Mouse (Mus musculus) CH12.LX (cell line): ENCODE results near the gene Klf7. TPM values are rescaled to one million over a fixed set of nuclear protein-coding genes. Genes with fewer than 3 reads are reported as not detected.
A peak's percentile ranks its signal among the peaks of the same experiment; 100 is the strongest.

Experiments
- DNase-seq: peaks from one replicate; pipeline ENCODE4 v3.0.0-alpha.2; 2013; ENCODE audit errors: extremely low read depth
- H3K27ac ChIP-seq: 2 replicates; pipeline ENCODE4 v1.5.1; 2012; ENCODE audit warnings: low read depth, mild to moderate bottlenecking, control low read depth, moderate library complexity; ENCODE audit not compliant: insufficient read depth
- H3K27me3 ChIP-seq: replicated peaks from 2 replicates; pipeline ENCODE3; 2012; ENCODE audit warnings: inconsistent platforms
- H3K36me3 ChIP-seq, 2 experiments: replicated peaks in 1 of 2; 2 replicates each; pipeline versions ENCODE3 to v1.6.1; 2012; ENCODE audit warnings: inconsistent platforms in 1 of 2, low read length in 1 of 2, mild to moderate bottlenecking in 1 of 2, mixed read lengths in 1 of 2, moderate library complexity in 1 of 2; ENCODE audit not compliant: control insufficient read depth in 1 of 2, insufficient read depth in 1 of 2
- H3K4me1 ChIP-seq, 2 experiments: 2 replicates each; pipeline ENCODE4 v1.6.1; 2012; ENCODE audit warnings: inconsistent platforms in 1 of 2, moderate library complexity in 1 of 2; ENCODE audit not compliant: insufficient read depth in 2 of 2, control insufficient read depth in 1 of 2
- H3K4me2 ChIP-seq: 2 replicates; pipeline ENCODE4 v1.6.1; 2012; ENCODE audit warnings: low read depth, mild to moderate bottlenecking, control low read depth; ENCODE audit not compliant: poor library complexity, insufficient read depth, severe bottlenecking
- H3K4me3 ChIP-seq, 3 experiments: fragments of 150-350 bp in 1 of 3; sonication (generic) in 1 of 3; replicated peaks in 1 of 3; 2 replicates each; pipeline versions ENCODE3 to v1.5.1; 2011 to 2012; ENCODE audit warnings: low read depth in 2 of 3, low read length in 2 of 3, mild to moderate bottlenecking in 2 of 3, moderate library complexity in 2 of 3, control low read depth in 1 of 3, improper control_type of control experiment in 1 of 3, inconsistent platforms in 1 of 3, mixed read lengths in 1 of 3; ENCODE audit not compliant: poor library complexity in 1 of 3
- H3K79me2 ChIP-seq: replicated peaks from 2 replicates; pipeline ENCODE4 v1.6.1; 2012; ENCODE audit warnings: mild to moderate bottlenecking, moderate library complexity; ENCODE audit not compliant: control insufficient read depth, poor library complexity, insufficient read depth, severe bottlenecking; ENCODE audit errors: extremely low read depth
- H3K9ac ChIP-seq: 2 replicates; pipeline ENCODE4 v1.6.1; 2012; ENCODE audit warnings: low read depth, mild to moderate bottlenecking, control low read depth, moderate library complexity; ENCODE audit not compliant: insufficient read depth
- H3K9me3 ChIP-seq: replicated peaks from 2 replicates; pipeline ENCODE3; 2012; ENCODE audit warnings: low read length, inconsistent platforms, mixed read lengths
- CHD1 ChIP-seq: IDR thresholded peaks from 2 replicates; pipeline ENCODE4 v1.6.1; 2012; ENCODE audit warnings: low read depth, low read length, improper control_type of control experiment, inconsistent platforms
- CHD2 ChIP-seq: IDR thresholded peaks from 2 replicates; pipeline ENCODE4 v1.6.1; 2011; ENCODE audit warnings: low read length, improper control_type of control experiment
- ELF1 ChIP-seq: IDR thresholded peaks from 2 replicates; pipeline ENCODE4 v1.6.1; 2014; ENCODE audit warnings: low read depth, mild to moderate bottlenecking, inconsistent platforms, low read length, improper control_type of control experiment
- EP300 ChIP-seq: IDR thresholded peaks from 2 replicates; pipeline ENCODE4 v1.6.1; 2011; ENCODE audit warnings: low read length, improper control_type of control experiment
- ETS1 ChIP-seq: conservative IDR thresholded peaks from 2 replicates; pipeline ENCODE4 v1.6.1; 2012; ENCODE audit warnings: low read depth, mild to moderate bottlenecking, inconsistent platforms, low read length, improper control_type of control experiment, moderate library complexity
- GABPA ChIP-seq: IDR thresholded peaks from 2 replicates; pipeline ENCODE4 v1.6.1; 2012; ENCODE audit warnings: low read depth, low read length, improper control_type of control experiment, inconsistent platforms; ENCODE audit not compliant: insufficient replicate concordance
- HCFC1 ChIP-seq: IDR thresholded peaks from 2 replicates; pipeline ENCODE4 v1.6.1; 2012; ENCODE audit warnings: low read depth, mild to moderate bottlenecking, inconsistent platforms, low read length, improper control_type of control experiment
- IRF4 ChIP-seq: IDR thresholded peaks from 2 replicates; pipeline ENCODE4 v1.6.1; 2014; ENCODE audit warnings: low read depth, mild to moderate bottlenecking, inconsistent platforms, low read length, improper control_type of control experiment
- JUN ChIP-seq: IDR thresholded peaks from 2 replicates; pipeline ENCODE4 v1.6.1; 2011; ENCODE audit warnings: low read depth, mild to moderate bottlenecking, low read length, improper control_type of control experiment, moderate library complexity; ENCODE audit not compliant: insufficient read depth
- KAT2A ChIP-seq: IDR thresholded peaks from 2 replicates; pipeline ENCODE4 v1.6.1; 2012; ENCODE audit warnings: low read length, improper control_type of control experiment, inconsistent platforms; ENCODE audit not compliant: insufficient replicate concordance
- MAZ ChIP-seq: IDR thresholded peaks from 2 replicates; pipeline ENCODE4 v1.6.1; 2012; ENCODE audit warnings: low read depth, mild to moderate bottlenecking, inconsistent platforms, low read length, improper control_type of control experiment, moderate library complexity
- NELFE ChIP-seq: IDR thresholded peaks from 2 replicates; pipeline ENCODE4 v1.6.1; 2011; ENCODE audit warnings: low read depth, low read length, improper control_type of control experiment
- NRF1 ChIP-seq: IDR thresholded peaks from 2 replicates; pipeline ENCODE4 v1.6.1; 2014; ENCODE audit warnings: low read depth, mild to moderate bottlenecking, inconsistent platforms, low read length, improper control_type of control experiment, moderate library complexity
- RAD21 ChIP-seq: IDR thresholded peaks from 2 replicates; pipeline ENCODE4 v1.6.1; 2011; ENCODE audit warnings: low read depth, mild to moderate bottlenecking, low read length, improper control_type of control experiment, moderate library complexity
- SMC3 ChIP-seq: IDR thresholded peaks from 2 replicates; pipeline ENCODE4 v1.6.1; 2011; ENCODE audit warnings: low read depth, low read length, improper control_type of control experiment
- TBP ChIP-seq: conservative IDR thresholded peaks from 2 replicates; pipeline ENCODE4 v1.6.1; 2011; ENCODE audit warnings: low read depth, low read length, improper control_type of control experiment
- USF1 ChIP-seq: IDR thresholded peaks from 2 replicates; pipeline ENCODE4 v1.6.1; 2014; ENCODE audit warnings: low read depth, mild to moderate bottlenecking, inconsistent platforms, low read length, improper control_type of control experiment
- USF2 ChIP-seq: conservative IDR thresholded peaks from 2 replicates; pipeline ENCODE4 v1.6.1; 2011; ENCODE audit warnings: low read depth, low read length, improper control_type of control experiment
- ZC3H11A ChIP-seq: IDR thresholded peaks from 2 replicates; pipeline ENCODE4 v1.6.1; 2012; ENCODE audit warnings: low read depth, mild to moderate bottlenecking, inconsistent platforms, low read length, improper control_type of control experiment
- ZMIZ1 ChIP-seq: IDR thresholded peaks from 2 replicates; pipeline ENCODE4 v1.6.1; 2012; ENCODE audit warnings: low read depth, mild to moderate bottlenecking, inconsistent platforms, low read length, improper control_type of control experiment
- ZNF384 ChIP-seq: IDR thresholded peaks from 2 replicates; pipeline ENCODE4 v1.6.1; 2012; ENCODE audit warnings: low read depth, low read length, improper control_type of control experiment, inconsistent platforms
- dilution Hi-C: fragments of 300-500 bp; cut with MboI; formaldehyde crosslinking; loops from 2 replicates; pipeline ENCODE4 v1.14.3; 2020; ENCODE audit warnings: low sequenced_read_pairs; ENCODE audit not compliant: extremely low pct_unique_long_range_greater_than_20kb, extremely low pct_ligation_motif_present
- in situ Hi-C: fragments of 300-500 bp; cut with MboI; formaldehyde crosslinking; loops from 3 replicates; pipeline ENCODE4 v1.14.3; 2019; ENCODE audit warnings: low sequenced_read_pairs, low pct_ligation_motif_present, low pct_unique_long_range_greater_than_20kb, mixed read lengths
- polyA plus RNA-seq: library from polyadenylated mRNA; unstranded; fragments of >175 nt; gene quantifications from 2 replicates; pipeline ENCODE4 v1.2.1, GENCODE M21; 2012; ENCODE audit warnings: low read depth; ENCODE audit not compliant: insufficient read length
- total RNA-seq, 2 experiments: library from RNA; depleted of rRNA; stranded (reverse); fragments of 300-350 nt in 1 of 2; fragments of >200 nt in 1 of 2; gene quantifications; 2 replicates each; pipeline ENCODE4 v1.2.3; 2012 to 2014

Gene Klf7
- total and polyA plus RNA-seq, 3 experiments = 4.3 to 6.5 (median 6.2) TPM

DNA sequence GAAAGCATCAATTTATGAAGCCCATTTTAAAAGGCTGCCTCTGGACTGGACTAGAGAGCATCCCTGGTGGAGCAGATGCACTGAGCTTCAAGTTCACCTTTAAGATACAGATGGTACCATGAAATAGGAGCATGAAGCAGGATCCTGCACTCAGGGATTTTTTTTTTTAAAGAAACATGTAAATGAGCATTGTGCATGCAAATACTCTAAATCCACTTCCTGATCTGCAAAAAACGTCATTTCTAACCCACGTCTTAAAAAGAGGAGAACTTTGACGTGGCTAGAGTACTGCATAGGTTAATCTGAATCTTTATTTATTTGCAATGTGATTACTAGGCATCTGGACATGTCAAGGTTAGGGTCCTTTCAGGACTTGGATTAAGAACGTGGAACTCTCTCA lies 73.5 kb downstream of the Klf7 start:
- Histone ChIP-seq H3K4me1 (peaks cover 17 to 54% of the 10 kb centered on the region in 2 experiments), H3K4me2 (no peak overlapping the region; the same call in 1 of the 2 replicates), H3K79me2 (no peaks in the 10 kb centered on the region), H3K27me3 (no peaks in the 10 kb centered on the region), H3K27ac (no peak overlapping the region), H3K36me3 (peaks cover 0 to 29% of the 10 kb centered on the region in 2 experiments), H3K9ac (no peak overlapping the region), H3K4me3 (no peak overlapping the region), H3K9me3 (no peaks in the 10 kb centered on the region)
- in situ Hi-C loops = no loop called here
- TF ChIP-seq NRF1 = no peak
- TF ChIP-seq ZNF384 = peak; percentile 87
- no peak for TF ChIP-seq JUN
- TF ChIP-seq NELFE = no peak
- TF ChIP-seq HCFC1 = no peak
- TF ChIP-seq KAT2A = no peak
- no peak for TF ChIP-seq TBP
- TF ChIP-seq USF1 = no peak
- no peak for TF ChIP-seq IRF4
- no peak for TF ChIP-seq EP300
- TF ChIP-seq SMC3 = no peak
- peak; percentile 71 for TF ChIP-seq ELF1
- peak; percentile 45 for DNase-seq
- dilution Hi-C loops = no loop called here

GRCm38 (mm10) chr1:64046802-64047156 lies 75.3 kb downstream of the Klf7 start:
- no peak overlapping the region for H3K4me3 ChIP-seq
- dilution Hi-C loops (no loop called here), in situ Hi-C loops (no loop called here)
- peaks cover 3 to 29% of the 10 kb centered on the region in 2 experiments for H3K36me3 ChIP-seq
- H3K4me2 ChIP-seq = no peak overlapping the region
- H3K4me1 ChIP-seq = peaks cover 18 to 55% of the 10 kb centered on the region in 2 experiments
- H3K27ac ChIP-seq = no peak overlapping the region
- DNase-seq = no peak
- H3K9me3 ChIP-seq = no peaks in the 10 kb centered on the region
- H3K9ac ChIP-seq = no peak overlapping the region
- no peaks in the 10 kb centered on the region for H3K79me2 ChIP-seq
- H3K27me3 ChIP-seq = no peaks in the 10 kb centered on the region
- TF ChIP-seq RAD21 (no peak), ZMIZ1 (no peak), CHD2 (no peak), ELF1 (no peak), MAZ (no peak), ETS1 (no peak), GABPA (no peak), USF1 (no peak), ZC3H11A (no peak), CHD1 (no peak), USF2 (no peak)
